Mouse (Mus musculus): ENCODE data around the gene Lmntd2. TPM values are rescaled to one million over a fixed set of nuclear protein-coding genes. Genes with fewer than 3 reads are reported as not detected.
"Not testable (repeated sequence)": the region's sequence is repeated elsewhere in the genome, so short reads cannot be mapped to it uniquely, and the experiment has no call there.

The Lmntd2 gene
- polyA plus RNA-seq (2015; fragmentation: Nextera tagmentation; extraction: Ambion mirVana) = 4.0 TPM in 2 replicates

DNA sequence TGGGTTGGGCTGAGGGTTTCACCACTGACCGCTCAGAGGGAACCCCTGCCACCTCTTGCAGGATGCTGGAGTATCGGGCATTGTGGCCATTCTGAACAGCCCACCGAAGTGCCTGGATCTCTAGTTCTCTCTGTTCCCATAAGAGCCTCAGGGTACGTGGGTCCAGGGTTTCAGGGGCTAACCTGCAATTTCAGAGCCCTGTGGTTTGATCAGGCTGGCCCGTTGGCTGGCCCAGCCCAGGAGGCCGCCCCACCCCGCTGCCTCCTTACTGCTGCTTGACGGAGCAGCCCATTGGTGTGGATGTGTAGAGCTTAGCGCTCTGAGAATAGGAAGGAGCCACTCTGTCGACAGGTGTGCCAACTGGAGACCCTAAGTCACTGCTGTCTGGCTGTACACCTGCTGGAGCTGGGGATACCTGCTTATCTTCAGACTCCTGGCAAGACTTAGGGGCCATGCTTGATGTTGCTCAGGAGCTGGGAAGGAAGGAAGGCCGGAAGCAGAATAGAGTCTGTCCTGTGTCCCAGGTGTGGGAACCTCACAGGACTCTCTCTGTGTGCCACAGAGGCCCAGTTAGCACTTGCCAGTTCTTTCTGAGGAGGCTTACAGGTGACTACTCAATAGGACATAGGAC, at the start of gene Lmntd2:
Gene Lmntd2 (minus strand): TSS at position 476 of the 631 bp plus-strand sequence.
- Histone ChIP-seq H3K9ac (ENCODE audit: low read depth, low read length) (peak within 1 kb of the TSS; percentile 79), H3K4me1 (ENCODE audit: control insufficient read depth, insufficient read depth, low read length) (peaks cover 58% of the 10 kb centered on the region)
- 89% methylated on average over 11 of the region's 11 CpGs for WGBS

GRCm38 (mm10) chr7:141263640-141264039, 49.8 kb upstream of the Lmntd2 start:
- Histone ChIP-seq H3K36me3 (ENCODE audit: control insufficient read depth, insufficient read depth, low read length) (peaks cover 28% of the 10 kb centered on the region), H3K4me2 (ENCODE audit: low read depth, low read length) (no peak overlapping the region)
- 90% methylated on average over 13 of the region's 13 CpGs for WGBS

More for the DNA sequence above, at the start of gene Lmntd2:
- no peaks in the 10 kb centered on the region for H3K27me3 ChIP-seq (replicated peaks; ENCODE audit: control insufficient read depth, insufficient read depth, low read length)
- peak within 1 kb of the TSS; percentile 91 for H3K4me2 ChIP-seq (ENCODE audit: low read depth, low read length)
- H3K36me3 ChIP-seq (ENCODE audit: control insufficient read depth, insufficient read depth, low read length) = peaks cover 3% of the 10 kb centered on the region; the same call in 1 of the 2 replicates
- peak within 1 kb of the TSS; percentile 97 for H3K27ac ChIP-seq (ENCODE audit: low read length)
- no peak for ATAC-seq
- no peaks in the 10 kb centered on the region for H3K9me3 ChIP-seq (ENCODE audit: control insufficient read depth, low read length)
- H3K4me3 ChIP-seq (ENCODE audit: low read length) = peak within 1 kb of the TSS; percentile 74

DNA sequence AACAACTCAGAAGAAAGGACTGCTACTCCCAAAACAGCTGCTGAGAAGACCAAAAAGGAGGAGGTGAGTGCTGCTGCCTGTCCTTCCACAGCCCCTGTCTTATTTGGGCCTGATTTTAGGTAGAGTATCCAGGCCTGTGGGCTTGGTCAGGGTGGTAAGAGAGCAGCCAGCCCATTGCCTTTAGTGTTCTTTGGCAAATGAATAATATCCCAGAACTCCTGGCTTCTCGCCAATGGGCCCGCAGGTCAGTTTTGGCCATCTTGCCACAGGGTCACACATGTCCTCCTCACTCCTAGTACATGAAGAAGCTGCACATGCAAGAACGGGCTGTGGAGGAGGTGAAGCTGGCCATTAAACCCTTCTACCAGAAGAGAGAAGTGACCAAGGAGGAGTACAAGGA, 47.6 kb upstream of the Lmntd2 start:
- ATAC-seq = no peak
- H3K9me3 ChIP-seq (ENCODE audit: control insufficient read depth, low read length) = no peaks in the 10 kb centered on the region
- H3K27me3 ChIP-seq (replicated peaks; ENCODE audit: control insufficient read depth, insufficient read depth, low read length) = no peaks in the 10 kb centered on the region
- H3K9ac ChIP-seq (ENCODE audit: low read depth, low read length) = no peak overlapping the region
- H3K4me3 ChIP-seq (ENCODE audit: low read length) = no peak overlapping the region
- no peak overlapping the region for H3K27ac ChIP-seq (ENCODE audit: low read length)
- H3K4me1 ChIP-seq (ENCODE audit: control insufficient read depth, insufficient read depth, low read length) = peaks cover 10% of the 10 kb centered on the region
- H3K4me2 ChIP-seq (ENCODE audit: low read depth, low read length) = no peak overlapping the region
- H3K36me3 ChIP-seq (ENCODE audit: control insufficient read depth, insufficient read depth, low read length) = peaks cover 42% of the 10 kb centered on the region
- 93% methylated on average over 3 of the region's 3 CpGs for WGBS

More at GRCm38 (mm10) chr7:141263640-141264039, 49.8 kb upstream of the Lmntd2 start:
- ATAC-seq = no peak
- Histone ChIP-seq H3K9me3 (ENCODE audit: control insufficient read depth, low read length) (no peaks in the 10 kb centered on the region), H3K4me1 (ENCODE audit: control insufficient read depth, insufficient read depth, low read length) (peaks cover 12% of the 10 kb centered on the region), H3K4me3 (ENCODE audit: low read length) (no peak overlapping the region), H3K9ac (ENCODE audit: low read depth, low read length) (no peak overlapping the region), H3K27ac (ENCODE audit: low read length) (no peak overlapping the region), H3K27me3 (replicated peaks; ENCODE audit: control insufficient read depth, insufficient read depth, low read length) (no peaks in the 10 kb centered on the region)

DNA sequence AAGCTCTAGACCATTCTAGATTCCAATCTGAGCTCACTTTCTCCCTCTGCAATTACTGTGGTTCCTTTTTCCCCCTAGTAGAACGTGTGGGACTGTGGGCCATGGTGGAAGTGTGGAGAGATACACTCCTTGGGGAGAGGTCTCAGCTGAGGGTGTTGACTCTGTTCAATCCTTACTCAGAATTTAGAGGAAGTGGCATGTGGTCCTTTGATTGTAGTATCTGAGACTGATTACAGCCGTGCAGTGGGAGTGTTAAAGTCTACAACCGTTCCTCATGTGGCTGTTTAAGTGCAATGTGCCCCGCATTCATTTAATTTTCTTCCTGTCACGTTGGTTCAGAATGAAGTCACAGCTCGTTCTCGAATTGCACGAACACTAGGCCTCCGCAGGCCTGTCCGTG, 42.3 kb upstream of the Lmntd2 start:
- Histone ChIP-seq H3K9ac (ENCODE audit: low read depth, low read length) (no peak overlapping the region), H3K27me3 (replicated peaks; ENCODE audit: control insufficient read depth, insufficient read depth, low read length) (no peaks in the 10 kb centered on the region), H3K36me3 (ENCODE audit: control insufficient read depth, insufficient read depth, low read length) (peaks cover 44% of the 10 kb centered on the region), H3K4me3 (ENCODE audit: low read length) (no peak overlapping the region), H3K9me3 (ENCODE audit: control insufficient read depth, low read length) (no peaks in the 10 kb centered on the region), H3K27ac (ENCODE audit: low read length) (no peak overlapping the region), H3K4me2 (ENCODE audit: low read depth, low read length) (no peak overlapping the region), H3K4me1 (ENCODE audit: control insufficient read depth, insufficient read depth, low read length) (no peaks in the 10 kb centered on the region)
- ATAC-seq = no peak
- WGBS = 90% methylated on average over 10 of the region's 10 CpGs

DNA sequence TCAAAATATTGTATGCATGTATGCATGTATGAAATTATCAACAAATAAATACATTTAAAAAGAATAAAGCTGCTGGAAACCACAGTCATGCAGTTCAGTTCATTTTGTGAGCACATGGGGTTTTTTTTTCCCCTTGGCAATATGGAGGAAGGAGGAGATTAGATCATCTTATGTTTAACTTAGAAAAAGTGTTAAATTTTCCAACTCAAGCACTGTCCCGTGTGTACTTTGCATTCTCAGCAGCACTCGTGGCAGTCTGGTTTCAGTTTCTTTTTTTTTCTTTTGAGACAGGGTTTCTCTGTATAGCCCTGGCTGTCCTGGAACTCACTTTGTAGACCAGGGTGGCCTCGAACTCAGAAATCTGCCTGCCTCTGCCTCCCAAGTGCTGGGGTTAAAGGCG, 36.6 kb upstream of the Lmntd2 start:
- H3K27ac ChIP-seq (ENCODE audit: low read length); H3K4me1 ChIP-seq (ENCODE audit: control insufficient read depth, insufficient read depth, low read length); H3K9me3 ChIP-seq (ENCODE audit: control insufficient read depth, low read length); ATAC-seq; H3K27me3 ChIP-seq (replicated peaks; ENCODE audit: control insufficient read depth, insufficient read depth, low read length); H3K4me3 ChIP-seq (ENCODE audit: low read length); H3K4me2 ChIP-seq (ENCODE audit: low read depth, low read length); H3K9ac ChIP-seq (ENCODE audit: low read depth, low read length): not testable (repeated sequence)
- WGBS = 81% methylated on average over 4 of the region's 4 CpGs
- H3K36me3 ChIP-seq (ENCODE audit: control insufficient read depth, insufficient read depth, low read length) = peaks cover 32% of the 10 kb centered on the region

DNA sequence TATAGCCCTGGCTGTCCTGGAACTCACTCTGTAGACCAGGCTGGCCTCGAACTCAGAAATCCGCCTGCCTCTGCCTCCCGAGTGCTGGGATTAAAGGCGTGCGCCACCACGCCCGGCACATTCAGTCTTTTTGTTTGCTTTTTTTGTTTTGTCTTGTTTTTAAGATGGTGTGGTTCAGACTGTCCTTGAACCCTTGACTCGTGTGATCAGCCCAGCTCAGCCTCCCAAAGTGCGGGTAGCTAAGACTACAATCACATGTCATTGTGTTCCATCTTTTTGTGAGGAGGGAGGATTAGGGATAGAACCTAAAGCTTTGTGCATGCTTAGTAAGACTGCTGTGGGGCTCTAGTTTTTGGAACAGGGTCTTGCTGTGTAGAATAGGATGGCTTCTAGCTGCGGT, 17.7 kb upstream of the Lmntd2 start:
- no peak overlapping the region for H3K4me3 ChIP-seq (ENCODE audit: low read length)
- H3K9ac ChIP-seq (ENCODE audit: low read depth, low read length) = no peak overlapping the region
- H3K27ac ChIP-seq (ENCODE audit: low read length) = no peak overlapping the region
- H3K9me3 ChIP-seq (ENCODE audit: control insufficient read depth, low read length) = no peaks in the 10 kb centered on the region
- 93% methylated on average over 9 of the region's 10 CpGs for WGBS
- H3K27me3 ChIP-seq (replicated peaks; ENCODE audit: control insufficient read depth, insufficient read depth, low read length) = no peaks in the 10 kb centered on the region
- H3K4me2 ChIP-seq (ENCODE audit: low read depth, low read length) = no peak overlapping the region
- peaks cover 8% of the 10 kb centered on the region for H3K4me1 ChIP-seq (ENCODE audit: control insufficient read depth, insufficient read depth, low read length)
- no peak for ATAC-seq
- peaks cover 19% of the 10 kb centered on the region for H3K36me3 ChIP-seq (ENCODE audit: control insufficient read depth, insufficient read depth, low read length)

- 93% methylated on average over 3 of the region's 3 CpGs for WGBS
- H3K27me3 ChIP-seq (replicated peaks; ENCODE audit: control insufficient read depth, insufficient read depth, low read length) = no peaks in the 10 kb centered on the region
Measured at GRCm38 (mm10) chr7:141231111-141231510, 17.2 kb upstream of the Lmntd2 start.

GRCm38 (mm10) chr7:141230570-141230969, 16.7 kb upstream of the Lmntd2 start:
- H3K4me2 ChIP-seq (ENCODE audit: low read depth, low read length) = no peak overlapping the region
- H3K36me3 ChIP-seq (ENCODE audit: control insufficient read depth, insufficient read depth, low read length) = peaks cover 15% of the 10 kb centered on the region
- peaks cover 8% of the 10 kb centered on the region for H3K4me1 ChIP-seq (ENCODE audit: control insufficient read depth, insufficient read depth, low read length)
- H3K9ac ChIP-seq (ENCODE audit: low read depth, low read length) = no peak overlapping the region
- H3K9me3 ChIP-seq (ENCODE audit: control insufficient read depth, low read length) = no peaks in the 10 kb centered on the region
- H3K27ac ChIP-seq (ENCODE audit: low read length) = no peak overlapping the region
- no peaks in the 10 kb centered on the region for H3K27me3 ChIP-seq (replicated peaks; ENCODE audit: control insufficient read depth, insufficient read depth, low read length)
- H3K4me3 ChIP-seq (ENCODE audit: low read length) = no peak overlapping the region
- no peak for ATAC-seq
- 87% methylated on average over 4 of the region's 4 CpGs for WGBS

More at GRCm38 (mm10) chr7:141231111-141231510, 17.2 kb upstream of the Lmntd2 start:
- Histone ChIP-seq H3K4me2 (ENCODE audit: low read depth, low read length) (no peak overlapping the region), H3K9me3 (ENCODE audit: control insufficient read depth, low read length) (no peaks in the 10 kb centered on the region), H3K9ac (ENCODE audit: low read depth, low read length) (no peak overlapping the region), H3K4me1 (ENCODE audit: control insufficient read depth, insufficient read depth, low read length) (peaks cover 8% of the 10 kb centered on the region), H3K36me3 (ENCODE audit: control insufficient read depth, insufficient read depth, low read length) (peaks cover 18% of the 10 kb centered on the region), H3K27ac (ENCODE audit: low read length) (no peak overlapping the region), H3K4me3 (ENCODE audit: low read length) (no peak overlapping the region)
- ATAC-seq = no peak

- 44% methylated on average over 6 of the region's 6 CpGs for WGBS
- Histone ChIP-seq H3K36me3 (ENCODE audit: control insufficient read depth, insufficient read depth, low read length) (peaks cover 12% of the 10 kb centered on the region), H3K9me3 (ENCODE audit: control insufficient read depth, low read length) (no peaks in the 10 kb centered on the region), H3K4me3 (ENCODE audit: low read length) (peak overlapping the region; percentile 82), H3K4me1 (ENCODE audit: control insufficient read depth, insufficient read depth, low read length) (peaks cover 8% of the 10 kb centered on the region), H3K27me3 (replicated peaks; ENCODE audit: control insufficient read depth, insufficient read depth, low read length) (no peaks in the 10 kb centered on the region), H3K9ac (ENCODE audit: low read depth, low read length) (peak overlapping the region; percentile 98), H3K4me2 (ENCODE audit: low read depth, low read length) (peak overlapping the region; percentile 79), H3K27ac (ENCODE audit: low read length) (no peak overlapping the region)
- no peak for ATAC-seq
Measured at GRCm38 (mm10) chr7:141229702-141230101, 15.8 kb upstream of the Lmntd2 start.

Measured in intestine, embryonic 16.5 days (tissue).